ENCODE assay signal across 9 mouse cellular contexts in the genomic region with DNA sequence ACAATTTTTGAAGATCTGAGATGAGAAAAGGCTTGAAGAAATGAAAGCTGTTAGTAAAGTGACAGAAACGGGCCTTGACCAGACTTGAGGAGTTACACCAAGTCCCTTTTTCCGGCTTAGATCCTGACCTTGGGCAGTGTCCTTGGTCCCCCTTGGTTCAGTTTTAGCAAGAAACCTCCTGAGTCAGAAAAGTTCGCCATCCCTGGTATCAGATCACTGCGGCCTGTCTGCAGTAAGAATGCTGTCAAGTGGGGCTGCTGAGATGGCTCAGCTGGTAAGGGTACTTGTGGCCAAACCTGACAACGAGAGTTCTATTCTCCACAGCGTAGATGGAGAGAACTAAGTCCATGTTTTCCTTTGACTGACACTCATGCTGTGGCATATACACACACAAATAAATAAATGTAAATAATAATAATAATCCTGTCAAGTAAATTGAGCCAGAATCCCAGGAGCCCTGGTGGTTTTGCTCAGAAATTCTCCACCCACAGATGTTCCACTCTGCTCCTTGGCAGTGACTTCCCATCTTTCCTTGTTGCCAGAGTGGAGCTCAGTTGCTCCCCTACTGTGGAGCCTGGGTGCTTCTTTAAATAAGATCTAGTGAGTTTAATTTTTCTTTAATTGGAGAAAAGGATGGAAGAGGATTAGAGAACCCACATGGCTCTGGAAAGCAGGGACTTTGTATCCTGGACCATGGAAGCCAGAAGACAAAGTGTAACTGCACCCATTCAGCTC. TPM values are rescaled to one million over a fixed set of nuclear protein-coding genes. Genes with fewer than 3 reads are reported as not detected.
DNase-seq lines count a peak whose midpoint lies in the region; ATAC-seq and TF ChIP-seq lines count a peak whose summit lies in the region.
"Had no signal": no experiment of that assay in that cellular context is flagged by ENCODE, and none has a peak within 500 bp of the region (broad histone marks: within the 10 kb centered on the region; RNA-seq: fewer than 3 reads in every experiment).

No protein-coding gene starts in this region.

- peak overlapping the region; percentile 88; the same call in 1 of the 2 replicates for H3K9ac ChIP-seq in heart, embryonic 14.5 days (ENCODE audit: low read length)
- H3K9ac ChIP-seq in hindbrain, embryonic 14.5 days = peak overlapping the region; percentile 72; the same call in 1 of the 2 replicates
- H3K9ac ChIP-seq in midbrain, embryonic 14.5 days (replicated peaks; ENCODE audit: low read length) = no peak overlapping the region

- no peaks in the 10 kb centered on the region for H3K9me3 ChIP-seq in heart, embryonic 14.5 days (ENCODE audit: control insufficient read depth, low read length)
- no peaks in the 10 kb centered on the region for H3K9me3 ChIP-seq in hindbrain, embryonic 14.5 days (ENCODE audit: control insufficient read depth, low read length)
- no peaks in the 10 kb centered on the region for H3K9me3 ChIP-seq in midbrain, embryonic 14.5 days (ENCODE audit: control insufficient read depth, low read length)

- peaks cover 15 to 33% of the 10 kb centered on the region in 2 experiments; a peak in 3 of 4 replicates for H3K4me1 ChIP-seq in heart, embryonic 14.5 days (ENCODE audit: control insufficient read depth in 2 of 2, insufficient read depth in 2 of 2, low read length in 2 of 2)
- H3K4me1 ChIP-seq in bone marrow macrophage, adult 2 months (ENCODE audit: control insufficient read depth, insufficient read depth, low read length) = peaks cover 22% of the 10 kb centered on the region
- peaks cover 26% of the 10 kb centered on the region for H3K4me1 ChIP-seq in hindbrain, embryonic 14.5 days (replicated peaks; ENCODE audit: control insufficient read depth, insufficient read depth, low read length)
- H3K4me1 ChIP-seq in midbrain, embryonic 14.5 days (ENCODE audit: control insufficient read depth, insufficient read depth, low read length) = peaks cover 28% of the 10 kb centered on the region

- H3K27ac ChIP-seq in heart, embryonic 14.5 days (replicated peaks in 1 of 2; ENCODE audit: control insufficient read depth in 1 of 2, insufficient read depth in 1 of 2, low read depth in 2 of 2, low read length in 2 of 2) = no peak overlapping the region; a peak in 1 of 4 replicates
- no peak overlapping the region for H3K27ac ChIP-seq in bone marrow macrophage, adult 2 months (ENCODE audit: insufficient read depth, low read depth, low read length)
- peak overlapping the region; percentile 90; the same call in 1 of the 2 replicates for H3K27ac ChIP-seq in hindbrain, embryonic 14.5 days
- H3K27ac ChIP-seq in midbrain, embryonic 14.5 days (replicated peaks; ENCODE audit: low read depth, low read length) = peak overlapping the region; percentile 89; the same call in 1 of the 2 replicates

- DNase-seq in heart, postnatal 25 days (ENCODE audit: low spot score) = no peak
- DNase-seq in hindbrain, embryonic 14.5 days (ENCODE audit: low spot score) = no peak
- no peak for DNase-seq in midbrain, embryonic 14.5 days
- DNase-seq in layer of hippocampus, postnatal 10 days (ENCODE audit: low spot score in 2 of 2) = no peak
- no peak for DNase-seq in left cerebral cortex, postnatal 4 days

- intact Hi-C loops in heart, postnatal 25 days (cut with DNase I) = loop anchor here (2.0 kb wide), 1 partner anchor 127 kb away; no protein-coding TSS in a partner anchor
- intact Hi-C loops in left cerebral cortex, postnatal 4 days (cut with DNase I) = no loop called here

- peaks cover 7% of the 10 kb centered on the region; the same call in 1 of the 2 replicates for H3K27me3 ChIP-seq in heart, embryonic 14.5 days (ENCODE audit: control insufficient read depth, insufficient read depth, low read length)
- no peaks in the 10 kb centered on the region for H3K27me3 ChIP-seq in hindbrain, embryonic 14.5 days (ENCODE audit: control insufficient read depth, insufficient read depth, low read length)
- H3K27me3 ChIP-seq in midbrain, embryonic 14.5 days (ENCODE audit: control insufficient read depth, insufficient read depth, low read length) = no peaks in the 10 kb centered on the region

- no peaks in the 10 kb centered on the region for H3K36me3 ChIP-seq in heart, embryonic 14.5 days (ENCODE audit: control insufficient read depth, insufficient read depth, low read length)
- H3K36me3 ChIP-seq in hindbrain, embryonic 14.5 days (replicated peaks; ENCODE audit: control insufficient read depth, insufficient read depth) = no peaks in the 10 kb centered on the region
- H3K36me3 ChIP-seq in midbrain, embryonic 14.5 days (ENCODE audit: control insufficient read depth, insufficient read depth, low read length) = no peaks in the 10 kb centered on the region

- TF ChIP-seq POLR2A in bone marrow macrophage, adult 2 months (IDR thresholded peaks at IDR 0.05; ENCODE audit: borderline replicate concordance, low read depth, low read length) = no peak

- TF ChIP-seq CTCF in bone marrow macrophage, adult 2 months (IDR thresholded peaks at IDR 0.05; ENCODE audit: low read depth, low read length) = no peak

- 66% methylated on average over 6 of the region's 6 CpGs for WGBS in heart, embryonic 14.5 days
- WGBS in hindbrain, embryonic 14.5 days = 74% methylated on average over 6 of the region's 6 CpGs
- 72% methylated on average over 6 of the region's 6 CpGs for WGBS in midbrain, embryonic 14.5 days

- H3K4me2 ChIP-seq in heart, embryonic 14.5 days (ENCODE audit: low read length) = peak overlapping the region; percentile 96
- peak overlapping the region; percentile 80 for H3K4me2 ChIP-seq in hindbrain, embryonic 14.5 days (replicated peaks)
- H3K4me2 ChIP-seq in midbrain, embryonic 14.5 days (ENCODE audit: low read length) = peak overlapping the region; percentile 79

- peak overlapping the region in 1 of 2 experiments; percentile 82; a peak in 1 of 4 replicates for H3K4me3 ChIP-seq in heart, embryonic 14.5 days (ENCODE audit: control insufficient read depth in 1 of 2, insufficient read depth in 1 of 2, low read depth in 1 of 2, low read length in 2 of 2)
- peak overlapping the region; percentile 72 for H3K4me3 ChIP-seq in bone marrow macrophage, adult 2 months (ENCODE audit: insufficient read depth, low read length)
- H3K4me3 ChIP-seq in hindbrain, embryonic 14.5 days (replicated peaks; ENCODE audit: low read length) = peak overlapping the region; percentile 65; the same call in 1 of the 2 replicates
- H3K4me3 ChIP-seq in midbrain, embryonic 14.5 days (replicated peaks; ENCODE audit: low read depth, low read length) = no peak overlapping the region

- no peak for ATAC-seq in heart, embryonic 14.5 days (ENCODE audit: insufficient number of reproducible peaks, insufficient read depth, low FRiP score, low read depth)
- ATAC-seq in hindbrain, embryonic 14.5 days (ENCODE audit: low FRiP score) = no peak
- ATAC-seq in midbrain, embryonic 14.5 days (ENCODE audit: low FRiP score, low TSS enrichment) = no peak
- no peak for ATAC-seq in activated CD4-positive, CD25-positive, alpha-beta regulatory T cell, adult 4 months

RNA-seq across cellular contexts. Expression of gene Itpk1, which starts 1.3 kb away (rescaled TPM):
- 3.7 and 4.2 TPM in 2 replicates for polyA plus RNA-seq in heart, embryonic 14.5 days (2014; fragmentation: Nextera tagmentation; extraction: Ambion mirVana)
- 1 to 10 TPM; 8.3 to 8.9 TPM for total RNA-seq in heart, postnatal 25 days (2021)
- 23.5 and 28.0 TPM in 2 replicates for polyA plus RNA-seq in bone marrow macrophage, adult 2 months (2012; ENCODE audit: insufficient read depth, insufficient read length, missing spikeins)
- 31.6 and 35.0 TPM in 2 replicates for polyA plus RNA-seq in hindbrain, embryonic 14.5 days (2014; fragmentation: Nextera tagmentation; extraction: Ambion mirVana)
- polyA plus RNA-seq in midbrain, embryonic 14.5 days (2014; fragmentation: Nextera tagmentation; extraction: Ambion mirVana) = 24.0 and 30.1 TPM in 2 replicates
- 10 to 100 TPM; 16.2 to 18.4 TPM for polyA plus RNA-seq in activated CD4-positive, CD25-positive, alpha-beta regulatory T cell, adult 4 months (2017; shearing (Covaris generic))
- 10 to 100 TPM; 49.4 to 52.8 TPM for total RNA-seq in layer of hippocampus, postnatal 10 days (2021)
- total RNA-seq in left cerebral cortex, postnatal 4 days (2021) = 10 to 100 TPM; 80.2 to 88.1 TPM

RNA-seq across cellular contexts. Expression of gene Moap1, which starts 37.4 kb away (rescaled TPM):
- polyA plus RNA-seq in heart, embryonic 14.5 days (2014; fragmentation: Nextera tagmentation; extraction: Ambion mirVana) = 14.3 and 17.2 TPM in 2 replicates
- total RNA-seq in heart, postnatal 25 days (2021) = 1 to 10 TPM; 7.3 to 7.9 TPM
- polyA plus RNA-seq in bone marrow macrophage, adult 2 months (2012; ENCODE audit: insufficient read depth, insufficient read length, missing spikeins) = 1.3 TPM in 1 of 2 replicates, not detected in the other
- 64.6 and 67.3 TPM in 2 replicates for polyA plus RNA-seq in hindbrain, embryonic 14.5 days (2014; fragmentation: Nextera tagmentation; extraction: Ambion mirVana)
- polyA plus RNA-seq in midbrain, embryonic 14.5 days (2014; fragmentation: Nextera tagmentation; extraction: Ambion mirVana) = 60.0 and 63.6 TPM in 2 replicates
- 1 to 10 TPM; 6.5 to 8.3 TPM for polyA plus RNA-seq in activated CD4-positive, CD25-positive, alpha-beta regulatory T cell, adult 4 months (2017; shearing (Covaris generic))
- 10 to 100 TPM; 30.8 to 30.9 TPM for total RNA-seq in layer of hippocampus, postnatal 10 days (2021)
- 10 to 100 TPM; 28.3 to 30.3 TPM for total RNA-seq in left cerebral cortex, postnatal 4 days (2021)

RNA-seq across cellular contexts. Expression of gene Tmem251, which starts 37.5 kb away (rescaled TPM):
- polyA plus RNA-seq in heart, embryonic 14.5 days (2014; fragmentation: Nextera tagmentation; extraction: Ambion mirVana) = 7.6 TPM in 2 replicates
- 1 to 10 TPM; 3.3 to 3.9 TPM for total RNA-seq in heart, postnatal 25 days (2021)
- 8.0 and 8.1 TPM in 2 replicates for polyA plus RNA-seq in bone marrow macrophage, adult 2 months (2012; ENCODE audit: insufficient read depth, insufficient read length, missing spikeins)
- polyA plus RNA-seq in hindbrain, embryonic 14.5 days (2014; fragmentation: Nextera tagmentation; extraction: Ambion mirVana) = 11.9 and 12.8 TPM in 2 replicates
- polyA plus RNA-seq in midbrain, embryonic 14.5 days (2014; fragmentation: Nextera tagmentation; extraction: Ambion mirVana) = 13.0 and 13.2 TPM in 2 replicates
- 10 to 100 TPM in 1 of 2 experiments, 1 to 10 TPM in 1; 8.5 to 10.1 TPM for polyA plus RNA-seq in activated CD4-positive, CD25-positive, alpha-beta regulatory T cell, adult 4 months (2017; shearing (Covaris generic))
- 1 to 10 TPM; 4.7 TPM for total RNA-seq in layer of hippocampus, postnatal 10 days (2021)
- 1 to 10 TPM; 5.3 to 6.0 TPM for total RNA-seq in left cerebral cortex, postnatal 4 days (2021)

RNA-seq across cellular contexts. Expression of gene Gm28051, which starts 51.5 kb away (rescaled TPM):
- polyA plus RNA-seq in heart, embryonic 14.5 days (2014; fragmentation: Nextera tagmentation; extraction: Ambion mirVana) = not detected in 2 replicates
- total RNA-seq in heart, postnatal 25 days (2021) = not detected
- polyA plus RNA-seq in bone marrow macrophage, adult 2 months (2012; ENCODE audit: insufficient read depth, insufficient read length, missing spikeins) = not detected in 2 replicates
- not detected in 2 replicates for polyA plus RNA-seq in hindbrain, embryonic 14.5 days (2014; fragmentation: Nextera tagmentation; extraction: Ambion mirVana)
- polyA plus RNA-seq in midbrain, embryonic 14.5 days (2014; fragmentation: Nextera tagmentation; extraction: Ambion mirVana) = not detected in 2 replicates
- not detected for polyA plus RNA-seq in activated CD4-positive, CD25-positive, alpha-beta regulatory T cell, adult 4 months (2017; shearing (Covaris generic))
- total RNA-seq in layer of hippocampus, postnatal 10 days (2021) = not detected
- total RNA-seq in left cerebral cortex, postnatal 4 days (2021) = not detected
- polyA plus RNA-seq: large intestine, adult 2 months had no signal

RNA-seq across cellular contexts. Expression of gene Gon7, which starts 51.5 kb away (rescaled TPM):
- 22.9 and 26.5 TPM in 2 replicates for polyA plus RNA-seq in heart, embryonic 14.5 days (2014; fragmentation: Nextera tagmentation; extraction: Ambion mirVana)
- total RNA-seq in heart, postnatal 25 days (2021) = 10 to 100 TPM; 10.8 to 11.7 TPM
- polyA plus RNA-seq in bone marrow macrophage, adult 2 months (2012; ENCODE audit: insufficient read depth, insufficient read length, missing spikeins) = 9.9 and 14.3 TPM in 2 replicates
- 40.2 and 45.7 TPM in 2 replicates for polyA plus RNA-seq in hindbrain, embryonic 14.5 days (2014; fragmentation: Nextera tagmentation; extraction: Ambion mirVana)
- 44.9 and 51.8 TPM in 2 replicates for polyA plus RNA-seq in midbrain, embryonic 14.5 days (2014; fragmentation: Nextera tagmentation; extraction: Ambion mirVana)
- polyA plus RNA-seq in activated CD4-positive, CD25-positive, alpha-beta regulatory T cell, adult 4 months (2017; shearing (Covaris generic)) = 10 to 100 TPM; 28.3 to 29.3 TPM
- 10 to 100 TPM; 12.4 to 12.6 TPM for total RNA-seq in layer of hippocampus, postnatal 10 days (2021)
- 10 to 100 TPM; 20.4 to 21.5 TPM for total RNA-seq in left cerebral cortex, postnatal 4 days (2021)

Comparison
In these comparisons a context has a peak if more than half of its experiments do, and no peak if none do; other contexts are left out.
1. H3K27ac ChIP-seq: peak in hindbrain, embryonic 14.5 days (single experiment) and midbrain, embryonic 14.5 days (single experiment); none in heart, embryonic 14.5 days (0 of 2) and bone marrow macrophage, adult 2 months (single experiment).
2. Peak in every context shown above with its lines, with median percentiles within 50 percentile points of each other: H3K4me2 ChIP-seq.